Mouse (Mus musculus) kidney, postnatal 36 days (tissue): ENCODE results near the gene Shank1.

Experiments
- DNase-seq, 2 experiments: peaks; one replicate each; pipeline ENCODE4 v3.0.0; 2021 to 2022; ENCODE audit warnings: mixed read lengths in 2 of 2

Gene Shank1

GRCm38 (mm10) chr7:44304775-44305641 lies 5.0 kb upstream of the Shank1 start:
- peak; percentile 97 to 98 for DNase-seq

DNA sequence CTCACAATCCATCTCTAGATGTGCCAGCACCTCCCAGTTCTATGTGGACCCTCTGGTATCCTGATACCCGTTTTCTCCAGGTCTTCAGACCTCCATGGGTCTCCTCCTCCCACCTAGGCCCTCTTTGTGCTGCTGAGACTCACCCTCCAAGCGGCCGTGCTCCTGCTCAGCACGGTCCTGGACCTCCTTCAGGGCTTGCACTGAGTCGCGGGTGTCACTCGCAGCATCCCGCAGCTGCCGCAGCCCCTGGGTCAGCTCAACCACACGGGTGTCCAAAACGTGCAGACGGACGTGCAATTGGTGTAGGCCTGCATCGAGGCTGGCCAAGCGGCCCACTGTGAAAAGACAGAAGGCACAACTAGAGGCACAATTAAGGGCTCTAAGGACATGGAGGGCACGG lies 4.4 kb upstream of the Shank1 start:
- no peak for DNase-seq

- peak in 1 of 2 experiments; percentile 15 for DNase-seq
Observed at GRCm38 (mm10) chr7:44306516-44307240, 3.4 kb upstream of the Shank1 start, which contains the start of gene Clec11a. TSS of gene Clec11a (minus strand) at chr7:44306902.

DNA sequence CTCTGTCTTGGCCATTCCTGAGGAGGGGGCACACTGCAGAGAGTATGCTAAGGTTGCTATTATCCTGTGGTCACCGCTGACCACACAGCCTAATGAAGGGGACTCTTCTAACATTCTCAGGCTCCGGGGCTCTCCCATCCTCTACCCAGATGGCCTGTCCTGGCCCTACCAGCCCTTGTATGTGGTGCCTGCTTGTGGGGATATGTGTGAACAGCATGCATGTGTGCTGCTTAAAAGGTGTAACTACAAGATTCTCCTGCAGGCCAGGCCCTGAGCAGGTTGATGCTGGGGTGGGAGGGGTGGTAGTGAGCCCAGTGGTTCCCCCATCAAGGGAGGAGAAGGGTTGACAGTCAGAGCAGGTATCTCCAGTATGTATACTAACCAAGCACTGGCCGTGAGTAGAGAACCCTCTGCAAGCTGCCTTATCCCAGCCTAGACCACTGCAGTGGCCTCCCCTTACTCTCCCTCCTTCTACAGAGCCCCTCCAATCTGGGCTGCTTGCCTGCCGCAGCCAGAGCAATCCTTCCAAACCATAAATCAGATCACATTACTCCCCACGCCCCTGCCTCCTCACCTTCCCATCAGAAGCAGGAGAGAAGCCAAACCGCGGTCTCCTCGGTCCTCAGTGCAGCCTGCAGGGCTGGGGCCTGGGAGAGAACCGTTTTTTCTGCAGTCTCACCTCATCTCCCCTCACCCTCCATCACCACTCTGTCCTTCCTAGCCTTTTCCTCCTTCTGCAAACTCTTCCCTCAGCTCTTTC lies 2.6 kb upstream of the Shank1 start:
- no peak for DNase-seq

DNA sequence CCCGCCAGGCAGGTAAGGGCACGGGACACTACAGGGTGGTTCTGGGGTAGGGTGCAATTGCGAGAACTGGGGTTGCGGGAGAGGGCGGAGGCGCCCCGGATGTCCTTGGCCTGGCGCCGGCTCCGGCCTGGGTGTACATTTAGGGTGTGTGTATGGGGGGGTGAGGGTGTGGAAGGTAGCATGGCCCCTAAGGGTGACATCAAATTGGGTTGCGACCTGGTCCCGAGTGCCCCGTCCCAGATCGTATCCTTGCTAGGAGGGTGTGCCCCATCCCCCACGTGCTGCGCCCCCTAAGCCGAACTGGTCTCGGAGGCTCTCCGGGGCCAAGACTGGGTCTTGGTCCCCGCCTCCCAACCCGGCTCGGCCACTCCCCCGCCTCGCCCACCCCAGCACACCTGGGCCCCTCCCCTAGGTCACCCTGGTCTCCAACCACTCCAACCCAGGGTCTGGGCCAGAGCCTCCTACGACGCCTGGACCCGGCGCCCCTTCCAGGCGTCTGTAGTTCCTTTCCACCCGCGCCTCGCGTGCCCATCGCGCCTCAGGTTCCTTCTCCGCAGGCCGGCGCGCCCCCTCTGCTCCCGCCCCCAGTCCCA lies 328 bp downstream of the Shank1 start:
- DNase-seq: peak in 1 of 2 experiments; percentile 16

DNA sequence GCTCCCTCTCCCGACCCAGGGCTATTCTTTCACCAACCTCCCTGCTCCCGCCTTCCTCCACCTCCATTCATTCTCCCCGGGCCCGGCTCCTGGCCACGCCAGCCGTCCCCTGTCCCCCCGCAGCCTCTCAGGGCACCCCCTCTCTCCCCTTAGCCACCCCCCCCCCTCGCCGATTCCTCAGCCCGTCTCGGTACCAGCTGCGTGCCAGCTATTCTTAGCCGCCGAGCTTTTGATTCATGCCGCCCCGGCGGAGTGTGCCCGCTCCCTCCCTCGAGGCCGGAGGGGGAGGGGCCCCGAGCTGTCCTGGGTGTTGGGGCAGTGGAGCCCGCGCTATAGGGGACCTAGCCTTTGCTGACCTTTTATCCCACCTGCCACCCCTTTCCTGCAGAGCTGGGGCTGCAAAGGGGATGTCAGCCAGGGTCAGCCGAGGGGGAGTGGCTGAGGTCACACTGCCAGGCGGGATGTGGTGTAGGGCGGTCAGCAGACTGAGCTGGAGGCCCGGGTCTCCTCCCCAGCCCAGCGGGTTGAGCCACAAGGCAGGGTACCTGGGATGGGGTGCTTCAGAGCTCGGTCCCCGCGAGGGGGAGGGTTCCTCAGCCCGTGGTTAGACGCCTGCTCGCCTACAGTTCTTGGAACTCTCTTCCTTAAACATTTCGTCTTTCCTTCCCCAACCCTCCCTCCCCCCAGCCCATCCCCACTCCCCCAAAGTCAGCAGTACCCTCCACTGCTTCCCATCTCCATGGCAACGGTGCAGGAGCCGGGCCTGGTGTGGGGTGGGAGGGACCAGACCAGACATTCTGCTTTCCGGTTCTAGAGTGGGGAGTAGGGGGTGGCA lies 1.0 kb downstream of the Shank1 start:
- peak; percentile 28 to 40 for DNase-seq

DNA sequence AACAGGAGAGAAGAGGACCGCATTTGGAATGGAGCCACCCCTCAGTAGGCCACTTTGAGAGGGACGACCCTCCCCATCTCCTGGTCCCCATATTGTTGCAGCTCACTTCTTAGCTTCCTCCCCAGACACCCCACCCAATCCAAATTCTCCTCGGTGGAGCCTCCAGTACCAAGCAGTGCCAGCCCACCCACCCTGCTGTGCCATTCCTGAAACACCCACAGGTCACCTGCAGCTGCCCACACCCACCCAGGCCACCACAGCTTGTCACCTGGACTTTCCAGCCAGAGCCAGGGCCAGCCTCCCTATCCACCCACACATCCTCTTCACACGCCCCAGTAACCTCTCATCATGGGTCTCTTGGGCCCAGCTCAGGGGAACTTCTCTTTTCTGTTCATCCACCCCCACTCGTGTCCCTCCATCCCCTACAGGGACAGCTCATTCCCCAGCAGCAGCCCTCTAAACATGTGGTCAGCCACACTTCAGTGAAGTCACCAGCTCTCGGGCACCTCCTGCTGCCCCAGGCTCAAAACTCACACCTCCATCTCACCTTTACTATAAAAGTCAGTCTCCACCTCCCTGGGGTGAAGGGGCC lies 1.8 kb downstream of the Shank1 start:
- peak in 1 of 2 experiments; percentile 39 for DNase-seq

DNA sequence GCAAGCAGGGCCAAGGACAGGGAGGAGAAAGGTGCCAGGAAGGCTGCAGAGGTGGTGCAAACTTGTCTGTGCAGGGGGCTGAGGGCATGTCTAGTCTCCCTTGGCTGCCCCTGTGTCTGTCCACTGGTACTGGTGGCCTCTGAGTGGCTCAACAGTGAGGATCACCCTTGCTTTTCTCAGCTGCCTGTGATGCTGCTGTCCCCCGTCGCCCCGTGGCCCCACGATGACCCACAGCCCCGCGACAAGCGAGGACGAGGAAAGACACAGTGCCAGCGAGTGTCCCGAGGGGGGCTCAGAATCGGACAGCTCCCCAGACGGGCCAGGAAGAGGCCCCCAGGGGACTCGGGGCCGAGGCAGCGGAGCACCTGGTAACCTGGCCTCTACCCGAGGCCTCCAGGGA lies 2.4 kb downstream of the Shank1 start:
- no peak for DNase-seq

GRCm38 (mm10) chr7:44317913-44318312 lies 7.9 kb downstream of the Shank1 start:
- peak in 1 of 2 experiments; percentile 71 for DNase-seq

DNA sequence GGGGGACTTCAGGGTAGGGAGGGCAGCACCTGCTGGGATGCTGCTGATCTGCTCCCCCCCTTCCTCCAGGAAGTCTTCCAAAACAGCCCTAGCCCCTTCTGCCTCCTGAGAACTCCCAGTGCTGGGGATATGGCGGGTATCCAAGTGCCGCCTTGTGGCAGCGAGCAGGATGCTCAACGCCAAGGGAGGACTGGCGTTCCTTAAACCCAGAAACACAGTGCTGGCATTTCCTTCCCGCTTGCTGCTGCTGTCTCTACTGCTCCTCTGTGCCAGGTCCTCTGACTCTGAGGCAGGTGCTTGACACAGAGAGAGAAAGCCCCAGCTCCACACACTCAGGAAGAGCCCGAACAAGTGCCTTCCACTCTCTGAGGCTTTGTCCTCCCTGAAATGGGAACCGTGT lies 10.8 kb downstream of the Shank1 start:
- no peak for DNase-seq

GRCm38 (mm10) chr7:44322290-44322689 lies 12.2 kb downstream of the Shank1 start:
- no peak for DNase-seq

- DNase-seq: no peak
Observed at GRCm38 (mm10) chr7:44326614-44327013, 16.6 kb downstream of the Shank1 start.

DNA sequence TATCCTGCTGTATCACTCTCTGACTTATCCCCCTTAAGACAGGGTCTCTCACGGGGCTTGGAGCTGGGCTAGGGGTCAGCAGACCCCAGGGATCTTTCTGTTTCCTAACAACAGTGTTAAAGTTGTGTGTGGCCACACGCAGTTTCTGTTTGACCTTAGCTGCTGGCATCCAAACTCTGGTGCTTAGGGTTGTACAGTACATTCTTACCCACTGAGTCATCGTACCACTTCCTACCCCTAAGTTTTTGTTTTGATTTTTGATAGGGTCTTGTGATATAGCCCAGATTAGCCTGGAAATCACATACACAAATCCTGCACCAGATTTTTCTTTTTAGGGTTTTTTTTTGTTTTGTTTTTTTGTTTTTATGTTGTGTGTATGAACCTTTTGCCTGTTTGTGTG lies 22.3 kb downstream of the Shank1 start:
- DNase-seq: no peak

GRCm38 (mm10) chr7:44334139-44334538 lies 24.1 kb downstream of the Shank1 start:
- no peak for DNase-seq

GRCm38 (mm10) chr7:44335031-44335878 lies 25.2 kb downstream of the Shank1 start:
- DNase-seq: peak in 1 of 2 experiments; percentile 59

GRCm38 (mm10) chr7:44336046-44337021 lies 26.3 kb downstream of the Shank1 start:
- no peak for DNase-seq

- no peak for DNase-seq
Observed at GRCm38 (mm10) chr7:44337121-44337849, 27.2 kb downstream of the Shank1 start.

DNA sequence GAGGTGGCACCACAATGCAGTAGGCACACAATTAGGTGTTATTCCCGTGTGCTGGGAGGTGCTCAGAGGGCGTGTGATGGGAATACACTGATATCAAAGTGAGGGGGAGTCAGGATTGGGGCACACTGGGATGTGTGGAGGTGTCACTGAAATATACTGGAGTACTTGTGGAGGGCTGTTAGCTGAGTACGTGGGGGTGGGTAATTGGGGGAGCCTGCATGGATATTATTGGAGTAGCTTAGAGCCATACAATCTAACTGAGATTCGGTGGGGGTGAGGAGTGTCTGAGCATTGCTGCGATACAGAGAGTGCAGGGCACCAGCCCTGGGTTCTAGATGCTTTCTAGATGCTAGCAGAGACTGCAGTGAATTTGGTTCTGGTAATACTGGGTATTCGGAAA lies 30.2 kb downstream of the Shank1 start:
- DNase-seq: no peak
